Mouse (Mus musculus) ES-E14 (cell line): Measurements from ENCODE around the gene Obsl1.

Experiments
- ZC3H11A ChIP-seq: IDR thresholded peaks from 2 replicates; pipeline ENCODE4 v1.6.1; 2012; ENCODE audit warnings: low read depth, mild to moderate bottlenecking, inconsistent platforms, low read length, borderline replicate concordance
- ZNF384 ChIP-seq: IDR thresholded peaks from 2 replicates; pipeline ENCODE4 v1.6.1; 2012; ENCODE audit warnings: low read depth, low read length, inconsistent platforms

DNA sequence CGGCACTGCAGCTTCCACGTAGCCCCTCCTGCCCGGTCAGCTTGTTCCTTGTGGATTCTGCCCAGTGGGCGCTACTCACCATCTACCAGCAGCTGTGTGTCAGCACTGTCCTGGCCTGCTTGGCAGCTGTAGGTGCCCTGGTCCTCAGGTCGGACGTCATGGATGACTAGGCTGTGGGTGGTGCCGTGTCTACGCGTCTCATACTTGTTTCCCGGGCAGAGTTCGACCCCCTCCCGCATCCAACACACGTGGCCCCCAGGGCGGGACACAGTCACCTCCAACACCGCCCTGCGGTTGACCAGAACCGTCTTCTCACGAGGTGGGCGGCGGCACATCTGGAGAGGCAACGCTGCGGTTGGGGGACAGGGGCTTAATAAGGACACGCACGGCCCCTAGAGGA, 19.7 kb downstream of the Obsl1 start:
- TF ChIP-seq ZNF384 (no peak), ZC3H11A (no peak)
